Mouse (Mus musculus) C2C12 (cell line): Measurements from ENCODE around the gene Grip2. TPM values are rescaled to one million over a fixed set of nuclear protein-coding genes. Genes with fewer than 3 reads are reported as not detected.

Experiments used
- H3K27me3 ChIP-seq: one replicate; pipeline ENCODE4 v1.6.1; 2011; ENCODE audit not compliant: control insufficient read depth, insufficient read depth, insufficient read length
- H3K36me3 ChIP-seq: one replicate; pipeline ENCODE4 v1.6.1; 2011; ENCODE audit not compliant: control insufficient read depth, insufficient read depth
- H3K4me3 ChIP-seq: one replicate; pipeline ENCODE4 v1.5.1; 2011; ENCODE audit warnings: mild to moderate bottlenecking, control low read depth; ENCODE audit not compliant: poor library complexity, insufficient read depth, severe bottlenecking
- H3K79me2 ChIP-seq: one replicate; pipeline ENCODE4 v1.6.1; 2011; ENCODE audit not compliant: control insufficient read depth, insufficient read depth
- H3K79me3 ChIP-seq: one replicate; pipeline ENCODE4 v1.6.1; 2011; ENCODE audit warnings: low read depth, control low read depth
- H3ac ChIP-seq: one replicate; pipeline ENCODE3; 2011; ENCODE audit warnings: low read depth; ENCODE audit not compliant: control insufficient read depth, insufficient read length
- CEBPB ChIP-seq: IDR thresholded peaks from one replicate; pipeline ENCODE4 v1.6.1; 2011; ENCODE audit warnings: low read depth, mild to moderate bottlenecking, control low read depth, moderate library complexity
- CTCF ChIP-seq: IDR thresholded peaks from one replicate; pipeline ENCODE4 v1.5.1; 2011; ENCODE audit not compliant: control insufficient read depth, insufficient read depth, insufficient read length
- FOSL1 ChIP-seq: IDR thresholded peaks from one replicate; pipeline ENCODE4 v1.8.0; 2011; ENCODE audit warnings: mild to moderate bottlenecking, low read length; ENCODE audit not compliant: poor library complexity, insufficient read depth, severe bottlenecking
- MAX ChIP-seq: IDR thresholded peaks from one replicate; pipeline ENCODE4 v1.6.1; 2011; ENCODE audit warnings: mild to moderate bottlenecking, control low read depth
- MYOD1 ChIP-seq: IDR thresholded peaks from one replicate; pipeline ENCODE4 v1.6.1; 2011; ENCODE audit warnings: low read depth; ENCODE audit not compliant: control insufficient read depth, insufficient read length
- MYOG ChIP-seq: IDR thresholded peaks from one replicate; pipeline ENCODE4 v1.6.1; 2011; ENCODE audit not compliant: control insufficient read depth, insufficient read length; ENCODE audit errors: extremely low read depth
- USF1 ChIP-seq: IDR thresholded peaks from one replicate; pipeline ENCODE4 v1.6.1; 2011; ENCODE audit warnings: low read depth, mild to moderate bottlenecking, control low read depth, moderate library complexity
- polyA plus RNA-seq: library from polyadenylated mRNA; unstranded; fragments of >200 nt; fragmentation: generic; extraction: Trizol; gene quantifications from one replicate; pipeline ENCODE4 v1.2.1, GENCODE M21; 2012; ENCODE audit warnings: missing spikeins

Gene Grip2
- polyA plus RNA-seq, 1 experiment = 0.02 TPM

DNA sequence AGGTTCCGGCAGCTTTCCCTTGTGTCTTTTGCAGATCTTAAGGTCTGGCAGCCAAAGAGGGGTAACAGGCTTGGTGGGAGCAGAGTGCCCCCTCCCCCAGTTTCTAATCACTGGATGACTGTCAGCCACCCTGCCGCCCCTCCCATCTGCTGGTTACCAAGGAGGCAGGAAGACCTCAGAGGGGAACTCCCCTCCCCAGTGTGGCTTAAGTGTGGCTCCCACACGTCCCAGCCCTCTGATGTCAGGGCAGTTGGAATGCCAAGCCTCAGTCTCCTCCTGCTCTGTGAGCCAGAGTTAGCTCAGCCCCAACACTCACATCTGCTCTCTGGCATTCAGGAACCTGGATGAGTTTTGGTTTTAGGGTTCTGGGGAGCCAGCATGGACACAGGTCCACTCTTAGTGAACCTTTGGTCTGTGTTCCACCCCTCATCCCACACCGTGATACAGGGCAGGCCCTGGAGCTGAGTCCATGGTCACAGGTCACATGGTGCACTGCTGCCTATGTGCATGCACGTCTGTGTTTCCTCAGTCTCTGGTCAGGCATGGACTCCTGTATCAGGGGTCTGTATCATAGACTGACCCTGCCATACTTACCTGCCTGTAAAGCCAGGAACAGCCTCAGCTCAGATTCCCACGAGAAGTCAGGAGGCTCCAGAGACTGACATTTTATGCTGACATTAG is 98.0 kb downstream of the Grip2 start:
- Histone ChIP-seq H3K79me3 (peaks cover 9% of the 10 kb centered on the region), H3K36me3 (peaks cover 95% of the 10 kb centered on the region), H3K4me3 (no peak overlapping the region), H3K27me3 (no peaks in the 10 kb centered on the region), H3ac (peak overlapping the region; percentile 40), H3K79me2 (peaks cover 44% of the 10 kb centered on the region)
- TF ChIP-seq CTCF (no peak), MYOD1 (no peak), USF1 (peak; percentile 54)

DNA sequence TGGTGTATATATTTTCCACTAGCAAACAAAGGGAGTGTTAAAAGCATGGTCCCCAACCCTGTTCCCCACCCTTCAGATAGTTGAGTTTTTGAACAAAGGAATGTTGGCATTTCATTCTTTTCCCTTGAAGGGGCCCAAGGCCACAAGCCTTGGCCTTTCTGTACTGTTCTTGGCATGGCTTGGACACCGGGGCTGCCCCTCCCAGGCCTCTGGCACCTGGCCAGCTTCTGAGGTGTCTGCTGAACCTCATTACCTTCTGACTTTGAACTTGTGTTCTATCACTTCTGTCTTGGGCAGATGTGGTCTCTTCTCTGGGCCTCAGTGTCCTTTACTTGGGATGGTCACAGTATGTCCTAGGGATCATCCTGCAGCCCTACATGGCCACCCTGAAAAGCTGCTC is 99.7 kb downstream of the Grip2 start:
- H3K27me3 ChIP-seq = no peaks in the 10 kb centered on the region
- no peak overlapping the region for H3K4me3 ChIP-seq
- peaks cover 30% of the 10 kb centered on the region for H3K79me2 ChIP-seq
- no peak overlapping the region for H3ac ChIP-seq
- peaks cover 3% of the 10 kb centered on the region for H3K79me3 ChIP-seq
- TF ChIP-seq USF1 (no peak), CEBPB (no peak), MAX (no peak), FOSL1 (no peak)
- peaks cover 95% of the 10 kb centered on the region for H3K36me3 ChIP-seq

DNA sequence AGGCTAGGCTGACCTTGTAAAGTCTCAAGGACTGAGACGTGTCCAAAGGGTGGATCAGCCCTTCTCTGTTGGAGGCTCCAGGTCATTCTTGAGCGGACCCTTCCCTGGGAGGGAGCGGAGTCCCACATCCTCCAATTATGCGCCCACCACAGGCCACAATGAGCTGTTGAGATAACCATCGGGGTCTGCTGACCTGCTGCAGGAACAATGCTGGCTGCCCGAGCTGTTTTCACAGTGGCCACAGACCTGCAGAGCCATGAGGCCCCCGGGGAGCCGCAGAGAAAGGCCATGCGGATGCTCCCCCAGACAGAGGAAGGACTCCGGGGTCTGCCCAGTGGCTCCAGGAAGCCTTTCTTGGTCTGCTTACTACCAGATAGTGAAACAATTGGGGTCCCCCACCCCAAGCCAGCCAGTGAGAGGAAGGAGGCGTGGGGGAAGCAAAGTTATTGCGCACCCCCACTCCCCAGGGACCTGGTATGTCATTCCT is 105.8 kb downstream of the Grip2 start:
- peaks cover 46% of the 10 kb centered on the region for H3K79me2 ChIP-seq
- no peak overlapping the region for H3K4me3 ChIP-seq
- peaks cover 81% of the 10 kb centered on the region for H3K36me3 ChIP-seq
- no peak for TF ChIP-seq MYOD1
- TF ChIP-seq MYOG = no peak
- no peak for TF ChIP-seq FOSL1
- TF ChIP-seq USF1 = no peak
- TF ChIP-seq CTCF = no peak
- TF ChIP-seq MAX = no peak
- TF ChIP-seq CEBPB = no peak
- H3K79me3 ChIP-seq = peaks cover 32% of the 10 kb centered on the region
- H3K27me3 ChIP-seq = no peaks in the 10 kb centered on the region
- no peak overlapping the region for H3ac ChIP-seq

DNA sequence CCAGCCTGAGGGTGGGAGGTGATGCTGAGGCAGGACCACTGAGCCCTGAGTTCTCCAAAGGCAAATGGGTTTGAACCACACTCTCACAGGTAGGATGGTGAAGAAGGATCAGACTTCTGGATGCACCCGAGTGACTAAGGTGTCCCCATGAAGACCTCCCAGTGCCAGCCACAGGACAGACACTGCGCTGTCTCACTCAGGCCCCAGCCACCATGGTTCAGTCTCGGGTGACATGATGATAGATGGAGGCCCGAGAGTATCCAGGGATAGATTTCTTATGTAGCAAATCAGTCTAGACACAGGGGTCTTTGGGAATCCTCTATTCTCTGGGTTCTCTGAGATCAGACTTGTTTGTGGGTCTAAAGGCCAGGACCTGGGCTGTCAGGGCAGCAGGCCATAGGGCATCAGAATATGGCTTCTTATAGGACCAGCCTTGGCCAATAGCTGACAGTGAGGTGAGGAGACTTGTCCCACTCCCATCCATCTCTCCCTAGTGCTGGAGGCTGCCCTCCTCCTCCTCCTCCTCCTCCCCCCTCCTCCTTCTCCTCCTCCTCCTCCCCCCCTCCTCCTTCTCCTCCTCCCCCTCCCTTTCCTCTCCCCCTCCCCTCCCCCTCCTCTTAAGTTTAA is 106.3 kb downstream of the Grip2 start:
- Histone ChIP-seq H3ac (no peak overlapping the region), H3K4me3 (no peak overlapping the region), H3K79me2 (peaks cover 52% of the 10 kb centered on the region), H3K36me3 (peaks cover 81% of the 10 kb centered on the region), H3K27me3 (no peaks in the 10 kb centered on the region), H3K79me3 (peaks cover 36% of the 10 kb centered on the region)
- no peak for TF ChIP-seq MAX

DNA sequence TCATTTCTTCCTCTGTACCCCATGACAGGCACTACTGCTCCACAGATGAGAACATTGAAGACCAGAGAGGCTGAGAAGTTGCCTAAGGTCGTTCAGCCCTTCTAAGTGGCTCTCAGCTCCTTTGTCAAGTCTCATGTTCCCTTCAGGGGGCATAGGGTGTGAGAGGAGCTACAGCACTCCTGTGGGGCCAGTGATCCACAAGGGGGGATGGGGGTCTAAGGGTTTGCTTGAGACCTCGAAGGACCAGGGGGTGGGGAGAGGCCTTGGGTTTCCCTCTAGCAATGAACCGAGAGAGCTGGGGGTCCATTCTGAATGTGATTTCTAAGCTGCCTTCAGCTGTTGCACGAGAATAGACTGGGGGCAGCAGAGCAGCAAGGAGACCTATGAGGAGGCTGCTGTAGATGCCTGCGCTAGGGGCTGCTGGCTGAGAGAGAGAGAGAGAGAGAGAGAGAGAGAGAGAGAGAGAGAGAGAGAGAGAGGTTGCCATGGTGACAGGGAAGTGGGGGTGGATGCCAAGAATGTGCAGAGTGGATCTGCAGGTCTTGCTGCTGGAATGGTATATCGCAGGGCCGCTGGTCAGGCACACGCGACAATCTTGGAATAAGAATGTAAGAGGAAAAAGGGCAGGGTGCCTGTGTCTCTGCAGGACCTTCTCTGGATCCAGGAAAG is 107.1 kb downstream of the Grip2 start:
- TF ChIP-seq FOSL1 (no peak), CTCF (no peak), USF1 (no peak), MYOD1 (no peak), MAX (no peak), CEBPB (no peak), MYOG (no peak)
- H3K36me3 ChIP-seq = peaks cover 81% of the 10 kb centered on the region
- no peak overlapping the region for H3K4me3 ChIP-seq
- H3K79me3 ChIP-seq = peaks cover 41% of the 10 kb centered on the region
- peaks cover 59% of the 10 kb centered on the region for H3K79me2 ChIP-seq
- no peaks in the 10 kb centered on the region for H3K27me3 ChIP-seq
- H3ac ChIP-seq = no peak overlapping the region

DNA sequence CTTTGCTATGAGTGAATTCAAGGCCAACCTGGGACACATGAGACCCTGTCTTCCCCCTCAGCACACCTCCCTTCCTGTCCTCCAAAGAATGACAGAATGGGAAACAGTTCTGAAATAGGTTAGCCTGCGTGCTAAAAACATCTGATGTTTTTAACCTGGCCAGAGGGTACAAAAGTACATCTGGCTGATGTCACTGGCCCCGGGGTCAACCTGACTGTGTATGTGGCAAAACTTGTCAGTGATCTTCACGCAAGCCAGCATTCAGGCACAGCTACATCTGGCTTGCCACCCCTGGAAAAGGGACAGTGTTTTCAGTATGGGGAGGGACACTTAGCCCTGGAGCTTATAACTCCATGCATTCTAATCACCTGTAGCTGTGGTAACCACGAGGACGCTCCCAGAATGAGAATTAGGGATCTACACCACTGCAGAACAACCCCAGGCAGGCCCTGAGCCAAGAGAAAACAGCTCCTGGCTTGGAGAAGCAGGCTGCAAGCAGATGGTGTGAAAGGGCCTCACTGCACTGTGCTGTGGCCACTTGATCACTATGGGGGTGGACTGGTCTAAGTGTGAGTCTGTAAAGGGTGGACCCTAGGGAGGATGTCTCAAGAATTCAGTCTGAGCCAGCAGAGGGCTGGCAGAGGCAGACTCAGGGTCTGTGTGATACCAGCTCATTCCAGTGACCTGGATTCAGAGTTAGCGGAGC is 107.9 kb downstream of the Grip2 start:
- H3K27me3 ChIP-seq = no peaks in the 10 kb centered on the region
- H3K4me3 ChIP-seq = no peak overlapping the region
- H3K79me3 ChIP-seq = peaks cover 47% of the 10 kb centered on the region
- no peak for TF ChIP-seq USF1
- TF ChIP-seq MYOG = no peak
- TF ChIP-seq MAX = no peak
- no peak for TF ChIP-seq CTCF
- TF ChIP-seq FOSL1 = no peak
- no peak for TF ChIP-seq MYOD1
- no peak for TF ChIP-seq CEBPB
- no peak overlapping the region for H3ac ChIP-seq
- H3K36me3 ChIP-seq = peaks cover 80% of the 10 kb centered on the region
- peaks cover 67% of the 10 kb centered on the region for H3K79me2 ChIP-seq
